Mouse (Mus musculus) kidney, adult 2 months (tissue): Measurements from ENCODE around the gene Gm28710. TPM values are rescaled to one million over a fixed set of nuclear protein-coding genes. Genes with fewer than 3 reads are reported as not detected.

Experiments
- DNase-seq: peaks from one replicate; pipeline ENCODE4 v3.0.0; 2021
- H3K27ac ChIP-seq: fragments of 200-500 bp; 2 replicates; pipeline ENCODE4 v1.5.1; 2012; ENCODE audit warnings: low read depth, low read length, control low read depth, inconsistent platforms; ENCODE audit not compliant: insufficient read depth
- H3K27me3 ChIP-seq: fragments of 200-500 bp; replicated peaks from 2 replicates; pipeline ENCODE4 v1.6.1; 2012; ENCODE audit warnings: mild to moderate bottlenecking, moderate library complexity, low read length, inconsistent platforms; ENCODE audit not compliant: control insufficient read depth, insufficient read depth
- H3K36me3 ChIP-seq: fragments of 200-500 bp; 2 replicates; pipeline ENCODE4 v1.6.1; 2012; ENCODE audit warnings: mild to moderate bottlenecking, moderate library complexity, low read length, inconsistent platforms; ENCODE audit not compliant: control insufficient read depth, insufficient read depth
- H3K4me1 ChIP-seq: fragments of 200-500 bp; 2 replicates; pipeline ENCODE4 v1.6.1; 2011; ENCODE audit warnings: low read length; ENCODE audit not compliant: control insufficient read depth, insufficient read depth
- H3K4me3 ChIP-seq: fragments of 200-500 bp; 2 replicates; pipeline ENCODE4 v1.5.1; 2011; ENCODE audit warnings: mild to moderate bottlenecking, low read depth, low read length, control low read depth; ENCODE audit not compliant: insufficient read depth
- CTCF ChIP-seq: fragments of 200-500 bp; conservative IDR thresholded peaks from 2 replicates; pipeline ENCODE4 v1.5.1; 2011; ENCODE audit warnings: low read depth, mild to moderate bottlenecking, control low read depth, low read length, moderate library complexity, mixed read lengths; ENCODE audit not compliant: insufficient read depth, insufficient read length
- POLR2A ChIP-seq: fragments of 200-500 bp; IDR thresholded peaks from one replicate; pipeline ENCODE4 v1.6.1; 2011; ENCODE audit warnings: low read depth, low read length, control low read depth
- WGBS: fragments of 180-500 bp; shearing (Covaris S2); methylation state at CpG from one replicate; pipeline ENCODE4 v1.1.7; 2018; 5-methylcytosine and 5-hydroxymethylcytosine counted together
- polyA plus RNA-seq: library from polyadenylated mRNA; depleted of rRNA; stranded (reverse); fragments of >200 nt; gene quantifications from 2 replicates; pipeline ENCODE4 v1.2.3, GENCODE M21; 2012; rRNA removed

The Gm28710 gene
- not detected in 2 replicates for polyA plus RNA-seq

- Histone ChIP-seq H3K4me3 (no peak within 1 kb of the TSS), H3K36me3 (no peaks in the 10 kb centered on the region), H3K4me1 (no peaks in the 10 kb centered on the region), H3K27ac (no peak within 1 kb of the TSS), H3K27me3 (no peaks in the 10 kb centered on the region)
- no peak for TF ChIP-seq POLR2A
- TF ChIP-seq CTCF = no peak
- WGBS = 66% methylated on average over 4 of the region's 4 CpGs
- no peak for DNase-seq
Measured at GRCm38 (mm10) chr5:16791243-16791860, at the start of gene Gm28710. Gene Gm28710 (plus strand): TSS chr5:16791810.

- no peak overlapping the region for H3K27ac ChIP-seq
- TF ChIP-seq POLR2A (no peak), CTCF (no peak)
- no peaks in the 10 kb centered on the region for H3K27me3 ChIP-seq
- no peaks in the 10 kb centered on the region for H3K4me1 ChIP-seq
- H3K4me3 ChIP-seq = no peak overlapping the region
- 65% methylated on average over 2 of the region's 2 CpGs for WGBS
- no peaks in the 10 kb centered on the region for H3K36me3 ChIP-seq
- DNase-seq = no peak
Measured at GRCm38 (mm10) chr5:16777176-16777575, 14.4 kb upstream of the Gm28710 start.

- no peaks in the 10 kb centered on the region for H3K27me3 ChIP-seq
- 77% methylated on average over 6 of the region's 6 CpGs for WGBS
- DNase-seq = no peak
- TF ChIP-seq POLR2A (no peak), CTCF (no peak)
- H3K4me1 ChIP-seq = no peaks in the 10 kb centered on the region
- no peak overlapping the region for H3K27ac ChIP-seq
- H3K36me3 ChIP-seq = no peaks in the 10 kb centered on the region
- H3K4me3 ChIP-seq = no peak overlapping the region
Measured at GRCm38 (mm10) chr5:16778610-16779172, 12.9 kb upstream of the Gm28710 start.

GRCm38 (mm10) chr5:16785627-16786026 is 6.0 kb upstream of the Gm28710 start:
- DNase-seq = no peak
- H3K4me3 ChIP-seq = no peak overlapping the region
- no peaks in the 10 kb centered on the region for H3K27me3 ChIP-seq
- no peak for TF ChIP-seq CTCF
- TF ChIP-seq POLR2A = no peak
- H3K27ac ChIP-seq = no peak overlapping the region
- no peaks in the 10 kb centered on the region for H3K36me3 ChIP-seq
- WGBS = 92% methylated on average over 4 of the region's 4 CpGs
- H3K4me1 ChIP-seq = no peaks in the 10 kb centered on the region

DNA sequence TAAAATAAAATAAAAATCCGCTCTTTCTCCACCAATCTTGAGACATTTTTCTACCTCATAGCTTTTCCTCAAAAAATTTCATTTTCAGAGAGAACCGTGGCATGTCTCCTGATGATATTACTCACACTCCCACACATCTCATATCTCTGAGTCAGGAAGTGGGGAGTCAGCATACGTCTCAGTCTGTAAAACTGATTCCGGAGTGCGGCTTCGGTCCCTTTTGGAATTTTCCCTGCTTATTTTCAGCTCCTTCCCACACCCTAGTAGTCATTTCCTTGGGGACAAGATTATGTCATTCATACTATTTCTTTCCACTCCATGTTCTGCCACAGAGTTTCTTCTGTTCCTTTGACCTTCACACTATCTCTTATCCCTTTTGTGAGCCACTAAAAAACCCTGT is 3.4 kb downstream of the Gm28710 start:
- Histone ChIP-seq H3K4me1 (no peaks in the 10 kb centered on the region), H3K27me3 (no peaks in the 10 kb centered on the region), H3K4me3 (no peak overlapping the region), H3K27ac (no peak overlapping the region), H3K36me3 (no peaks in the 10 kb centered on the region)
- 72% methylated on average over 6 of the region's 6 CpGs for WGBS
- TF ChIP-seq CTCF (no peak), POLR2A (no peak)
- no peak for DNase-seq

GRCm38 (mm10) chr5:16802726-16803125 is 11.1 kb downstream of the Gm28710 start:
- Histone ChIP-seq H3K27me3 (no peaks in the 10 kb centered on the region), H3K36me3 (no peaks in the 10 kb centered on the region), H3K4me1 (no peaks in the 10 kb centered on the region), H3K27ac (no peak overlapping the region), H3K4me3 (no peak overlapping the region)
- TF ChIP-seq CTCF = no peak
- TF ChIP-seq POLR2A = no peak
- DNase-seq = no peak
- WGBS = 78% methylated on average over 4 of the region's 4 CpGs

DNA sequence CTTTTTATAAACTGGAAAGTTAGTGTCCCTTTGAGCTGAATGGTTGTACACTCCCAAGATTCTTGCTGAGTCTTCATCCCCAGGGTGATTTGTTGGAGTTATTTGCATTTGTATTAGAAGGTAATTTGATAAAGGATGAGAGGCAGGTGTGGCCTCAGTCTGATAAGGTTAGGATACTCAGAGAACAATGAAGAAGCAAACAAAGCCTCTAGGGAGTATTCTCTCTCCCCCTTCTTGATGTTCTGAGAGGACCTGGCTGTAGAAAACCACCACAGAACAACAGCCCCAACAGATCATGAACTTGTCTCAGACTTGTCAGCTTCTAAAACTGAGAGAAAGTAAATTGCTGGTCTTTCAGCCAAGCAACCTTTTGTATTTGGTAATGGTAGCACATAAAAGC is 47.4 kb downstream of the Gm28710 start:
- no peaks in the 10 kb centered on the region for H3K36me3 ChIP-seq
- no peak overlapping the region for H3K27ac ChIP-seq
- DNase-seq = no peak

More for the DNA sequence above, 47.4 kb downstream of the Gm28710 start:
- Histone ChIP-seq H3K4me3 (no peak overlapping the region), H3K4me1 (no peaks in the 10 kb centered on the region), H3K27me3 (no peaks in the 10 kb centered on the region)
- no peak for TF ChIP-seq CTCF
- no peak for TF ChIP-seq POLR2A
